Mouse (Mus musculus): ENCODE measurements at regions not wholly inside any gene's neighbourhood (a gene's known extent, or its start where the extent isn't known, plus 50 kb on each side); places are given as distances from the start of the nearest gene placed in this dataset.
"Not testable (repeated sequence)": the region's sequence is repeated elsewhere in the genome, so short reads cannot be mapped to it uniquely, and the experiment has no call there.

DNA sequence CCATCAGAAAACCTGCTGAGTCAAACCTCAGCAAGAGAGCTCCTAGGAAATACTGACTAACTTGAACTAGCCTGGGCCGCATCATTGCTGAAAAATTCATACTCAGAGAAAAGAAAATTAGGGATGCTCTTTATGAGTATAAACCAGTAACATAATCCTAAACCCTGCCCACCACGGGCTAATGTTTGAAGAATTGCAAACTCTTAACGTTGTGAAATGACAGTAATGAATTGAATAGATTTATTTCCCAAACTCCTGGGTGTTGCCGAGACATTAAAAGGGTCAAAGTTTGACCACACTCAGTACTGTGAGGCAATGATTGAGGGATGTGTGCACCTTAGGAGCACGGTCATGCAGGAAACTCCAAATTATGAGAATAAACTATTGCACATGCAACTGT, 125.3 kb downstream of the Gipc2 start:
- no peak overlapping the region for H3K4me3 ChIP-seq
- H3K27ac ChIP-seq, result no peak overlapping the region; the same call in 1 of the 2 replicates
- peak; percentile 13 for DNase-seq
- TF ChIP-seq CTCF (IDR thresholded peaks at IDR 0.05), result no peak
- intact Hi-C loops (cut with DNase I), result no loop called here

DNA sequence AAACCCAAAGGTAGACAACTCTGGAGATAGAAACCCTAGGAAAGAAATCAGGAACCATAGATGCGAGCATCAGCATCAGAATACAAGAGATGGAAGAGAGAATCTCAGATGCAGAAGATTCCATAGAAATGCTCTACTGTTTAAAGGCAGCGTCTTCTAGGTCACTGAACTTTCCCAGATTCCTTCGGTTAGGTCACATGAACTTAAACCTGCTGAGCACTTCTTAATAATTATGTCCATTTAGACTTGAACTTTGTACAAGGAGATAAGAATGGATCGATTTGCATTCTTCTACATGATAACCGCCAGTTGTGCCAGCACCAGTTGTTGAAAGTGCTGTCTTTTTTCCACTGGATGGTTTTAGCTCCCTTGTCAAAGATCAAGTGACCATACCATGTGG, 129.2 kb downstream of the Gipc2 start:
- H3K27ac ChIP-seq; DNase-seq; H3K4me3 ChIP-seq; intact Hi-C loops (cut with DNase I): not testable (repeated sequence)

GRCm38 (mm10) chr3:152035416-152035815, 130.6 kb downstream of the Gipc2 start:
- DNase-seq, result no peak
- intact Hi-C loops (cut with DNase I), result no loop called here
- Histone ChIP-seq H3K27ac (no peak overlapping the region), H3K4me3 (no peak overlapping the region)
- TF ChIP-seq CTCF (IDR thresholded peaks at IDR 0.05), result no peak

DNA sequence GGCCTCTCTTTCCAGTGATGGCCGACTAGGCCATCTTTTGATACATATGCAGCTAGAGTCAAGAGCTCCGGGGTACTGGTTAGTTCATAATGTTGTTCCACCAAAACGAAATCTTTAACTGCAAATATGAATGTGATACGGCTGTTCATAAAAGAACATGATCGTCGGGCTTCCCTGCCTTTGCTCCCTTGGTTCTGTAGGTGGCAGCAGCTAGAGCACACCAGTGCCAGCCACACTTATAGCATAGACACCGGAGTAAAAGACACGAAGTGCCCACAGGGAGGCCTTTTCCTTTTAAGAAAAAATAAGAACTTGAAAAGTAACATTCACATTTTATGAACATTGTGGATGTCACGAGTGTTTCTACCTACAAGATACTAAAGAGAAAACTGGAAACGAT, 131.3 kb downstream of the Gipc2 start:
- TF ChIP-seq CTCF (IDR thresholded peaks at IDR 0.05), result no peak
- no peak overlapping the region for H3K27ac ChIP-seq
- no peak for DNase-seq
- H3K4me3 ChIP-seq, result no peak overlapping the region
- intact Hi-C loops (cut with DNase I), result no loop called here

DNA sequence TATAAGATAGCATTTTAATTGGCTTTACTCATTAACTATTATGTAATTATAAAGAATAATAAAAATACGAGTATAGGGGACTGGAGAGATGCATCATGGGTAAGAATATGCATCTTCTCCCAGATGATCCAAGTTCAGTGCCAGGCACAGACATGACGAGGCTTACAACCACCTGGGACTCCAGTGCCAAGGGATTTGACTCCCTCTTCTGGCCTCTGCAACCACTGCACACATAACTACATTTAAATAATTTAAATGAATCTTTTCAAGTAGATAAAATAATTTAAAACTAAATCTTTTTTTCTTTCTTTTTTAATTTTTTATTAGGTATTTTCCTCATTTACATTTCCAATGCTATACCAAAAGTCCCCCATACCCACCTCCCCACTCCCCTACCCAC, 131.8 kb downstream of the Gipc2 start:
- Histone ChIP-seq H3K27ac (no peak overlapping the region), H3K4me3 (no peak overlapping the region)
- peak; percentile 14; the same call in 1 of the 2 replicates for TF ChIP-seq CTCF (IDR thresholded peaks at IDR 0.05)
- DNase-seq, result no peak
- intact Hi-C loops (cut with DNase I), result no loop called here

- intact Hi-C loops (cut with DNase I), result no loop called here
- H3K4me3 ChIP-seq, result no peak overlapping the region
- no peak for TF ChIP-seq CTCF (IDR thresholded peaks at IDR 0.05)
- no peak for DNase-seq
- no peak overlapping the region for H3K27ac ChIP-seq
Measured at GRCm38 (mm10) chr3:152032663-152033318, 133.2 kb downstream of the Gipc2 start.

- no peak for TF ChIP-seq CTCF (IDR thresholded peaks at IDR 0.05)
- intact Hi-C loops (cut with DNase I), result no loop called here
Measured at GRCm38 (mm10) chr3:152028695-152029094, 137.3 kb downstream of the Gipc2 start.

GRCm38 (mm10) chr3:152026034-152026433, 140.0 kb downstream of the Gipc2 start:
- Histone ChIP-seq H3K4me3 (no peak overlapping the region), H3K27ac (no peak overlapping the region)
- intact Hi-C loops (cut with DNase I), result no loop called here
- DNase-seq, result no peak
- no peak for TF ChIP-seq CTCF (IDR thresholded peaks at IDR 0.05)

More at GRCm38 (mm10) chr3:152028695-152029094, 137.3 kb downstream of the Gipc2 start:
- Histone ChIP-seq H3K27ac (no peak overlapping the region), H3K4me3 (no peak overlapping the region)
- no peak for DNase-seq

GRCm38 (mm10) chr3:152025122-152025521, 140.9 kb downstream of the Gipc2 start:
- DNase-seq, result no peak
- Histone ChIP-seq H3K27ac (no peak overlapping the region), H3K4me3 (no peak overlapping the region)
- no peak for TF ChIP-seq CTCF (IDR thresholded peaks at IDR 0.05)
- intact Hi-C loops (cut with DNase I), result no loop called here

- intact Hi-C loops (cut with DNase I), result no loop called here
- no peak overlapping the region for H3K27ac ChIP-seq
- TF ChIP-seq CTCF (IDR thresholded peaks at IDR 0.05), result no peak
- no peak for DNase-seq
- H3K4me3 ChIP-seq, result no peak overlapping the region
Measured at GRCm38 (mm10) chr3:152006747-152007146, 159.3 kb downstream of the Gipc2 start.

DNA sequence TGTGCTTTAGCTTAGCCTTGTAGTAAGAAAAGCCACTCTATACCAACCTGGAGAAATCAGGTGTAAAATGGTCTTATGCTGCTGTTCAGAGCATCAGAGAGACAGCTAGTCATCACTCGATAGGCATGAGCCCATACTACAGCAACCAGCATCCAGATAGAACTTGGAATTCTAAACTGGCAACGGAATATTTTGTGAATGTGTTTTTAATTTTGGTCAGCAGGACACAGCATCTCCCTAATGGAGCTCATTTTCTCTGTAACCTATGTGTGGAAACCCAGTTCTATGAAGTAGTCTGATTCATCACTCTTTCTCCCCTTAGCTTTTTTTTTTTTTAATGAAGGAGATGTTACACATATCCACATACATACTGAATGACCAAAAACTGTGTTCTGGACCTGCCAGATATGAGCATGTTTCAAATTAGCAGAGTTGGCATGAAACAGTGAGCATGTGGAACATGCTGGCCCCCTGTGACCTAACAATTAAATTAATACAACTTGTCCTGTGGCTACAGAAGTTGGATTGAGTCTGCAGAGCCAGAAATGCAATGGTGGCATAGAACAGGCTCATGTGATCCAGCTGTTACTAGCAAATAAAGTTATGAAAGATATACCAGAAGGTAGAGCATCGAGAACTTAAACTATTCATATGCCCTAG, 160.5 kb downstream of the Gipc2 start:
- H3K27ac ChIP-seq, result peak overlapping the region; percentile 38
- H3K4me3 ChIP-seq, result no peak overlapping the region
- DNase-seq, result no peak
- intact Hi-C loops (cut with DNase I), result no loop called here
- TF ChIP-seq CTCF (IDR thresholded peaks at IDR 0.05), result no peak

GRCm38 (mm10) chr3:152004411-152004955, 161.5 kb downstream of the Gipc2 start:
- H3K27ac ChIP-seq, result peak overlapping the region; percentile 38
- H3K4me3 ChIP-seq, result no peak overlapping the region
- intact Hi-C loops (cut with DNase I), result no loop called here
- no peak for DNase-seq
- TF ChIP-seq CTCF (IDR thresholded peaks at IDR 0.05), result no peak

- no peak overlapping the region for H3K27ac ChIP-seq
- intact Hi-C loops (cut with DNase I), result no loop called here
- TF ChIP-seq CTCF (IDR thresholded peaks at IDR 0.05), result no peak
Measured at GRCm38 (mm10) chr3:151997534-151998107, 160.2 kb upstream of the Ptgfr start.

More at GRCm38 (mm10) chr3:151997534-151998107, 160.2 kb upstream of the Ptgfr start:
- no peak for DNase-seq
- H3K4me3 ChIP-seq, result no peak overlapping the region

Data from gastrocnemius, adult 2 months (tissue).